Mouse (Mus musculus): ENCODE measurements around the gene Ablim1. TPM values are rescaled to one million over a fixed set of nuclear protein-coding genes. Genes with fewer than 3 reads are reported as not detected.

Ablim1 gene
- polyA plus RNA-seq, 1 experiment from 2014 or later: 38.5 TPM

- H3K27ac ChIP-seq (replicated peaks): no peak overlapping the region
- H3K4me2 ChIP-seq: no peak overlapping the region
- H3K9ac ChIP-seq: no peak overlapping the region
- H3K4me1 ChIP-seq: peaks cover 36% of the 10 kb centered on the region
- H3K4me3 ChIP-seq: no peak overlapping the region
- no peak for ATAC-seq (ENCODE audit: extremely low read depth, insufficient number of reproducible peaks, low FRiP score, low TSS enrichment)
- H3K36me3 ChIP-seq: no peaks in the 10 kb centered on the region
- no peaks in the 10 kb centered on the region for H3K9me3 ChIP-seq
- 69% methylated on average over 11 of the region's 12 CpGs for WGBS
- H3K27me3 ChIP-seq (replicated peaks): no peaks in the 10 kb centered on the region
These were observed 56.9 kb downstream of the Ablim1 start for GRCm38 (mm10) chr19:57257801-57258200.

- H3K27me3 ChIP-seq (replicated peaks): no peaks in the 10 kb centered on the region
- H3K4me1 ChIP-seq: peaks cover 39% of the 10 kb centered on the region
- no peak overlapping the region for H3K4me3 ChIP-seq
- H3K4me2 ChIP-seq: no peak overlapping the region
- no peak for ATAC-seq (ENCODE audit: extremely low read depth, insufficient number of reproducible peaks, low FRiP score, low TSS enrichment)
- no peaks in the 10 kb centered on the region for H3K9me3 ChIP-seq
- 0 out of 2 replicates have a peak overlapping the region, but pooled peaks have one; percentile 10 for H3K27ac ChIP-seq (replicated peaks)
- no peak overlapping the region for H3K9ac ChIP-seq
- 37% methylated on average over 9 of the region's 9 CpGs for WGBS
- H3K36me3 ChIP-seq: no peaks in the 10 kb centered on the region
These were observed 58.1 kb downstream of the Ablim1 start for GRCm38 (mm10) chr19:57256666-57257065.

GRCm38 (mm10) chr19:57255157-57255556, 59.6 kb downstream of the Ablim1 start:
- Histone ChIP-seq H3K27me3 (replicated peaks) (no peaks in the 10 kb centered on the region), H3K4me3 (no peak overlapping the region), H3K9me3 (no peaks in the 10 kb centered on the region), H3K9ac (0 out of 2 replicates have a peak overlapping the region, but pooled peaks have one; percentile 14), H3K36me3 (no peaks in the 10 kb centered on the region), H3K4me1 (peaks cover 39% of the 10 kb centered on the region), H3K27ac (replicated peaks) (no peak overlapping the region), H3K4me2 (no peak overlapping the region)
- ATAC-seq (ENCODE audit: extremely low read depth, insufficient number of reproducible peaks, low FRiP score, low TSS enrichment): no peak; the same call in 1 of the 2 replicates
- WGBS: 61% methylated on average over 8 of the region's 8 CpGs

- H3K9me3 ChIP-seq: no peaks in the 10 kb centered on the region
- no peak overlapping the region for H3K4me2 ChIP-seq
- no peak for ATAC-seq (ENCODE audit: extremely low read depth, insufficient number of reproducible peaks, low FRiP score, low TSS enrichment)
- no peak overlapping the region for H3K4me3 ChIP-seq
- H3K9ac ChIP-seq: no peak overlapping the region
- WGBS: 48% methylated on average over 9 of the region's 9 CpGs
- no peaks in the 10 kb centered on the region for H3K27me3 ChIP-seq (replicated peaks)
- no peaks in the 10 kb centered on the region for H3K36me3 ChIP-seq
- H3K27ac ChIP-seq (replicated peaks): no peak overlapping the region
- H3K4me1 ChIP-seq: peaks cover 36% of the 10 kb centered on the region
These were observed 61.8 kb downstream of the Ablim1 start for GRCm38 (mm10) chr19:57252692-57253448.

GRCm38 (mm10) chr19:57248781-57249180, 65.9 kb downstream of the Ablim1 start:
- Histone ChIP-seq H3K36me3 (no peaks in the 10 kb centered on the region), H3K27me3 (replicated peaks) (no peaks in the 10 kb centered on the region), H3K9me3 (no peaks in the 10 kb centered on the region), H3K27ac (replicated peaks) (no peak overlapping the region), H3K4me2 (no peak overlapping the region), H3K4me3 (no peak overlapping the region), H3K4me1 (peaks cover 36% of the 10 kb centered on the region), H3K9ac (no peak overlapping the region)
- 78% methylated on average over 5 of the region's 5 CpGs for WGBS
- no peak for ATAC-seq (ENCODE audit: extremely low read depth, insufficient number of reproducible peaks, low FRiP score, low TSS enrichment)

- 59% methylated on average over 8 of the region's 8 CpGs for WGBS
- no peak for ATAC-seq (ENCODE audit: extremely low read depth, insufficient number of reproducible peaks, low FRiP score, low TSS enrichment)
These were observed 67.5 kb downstream of the Ablim1 start for GRCm38 (mm10) chr19:57247221-57247620.

GRCm38 (mm10) chr19:57244281-57244680, 70.4 kb downstream of the Ablim1 start:
- ATAC-seq (ENCODE audit: extremely low read depth, insufficient number of reproducible peaks, low FRiP score, low TSS enrichment): no peak

More at GRCm38 (mm10) chr19:57247221-57247620, 67.5 kb downstream of the Ablim1 start:
- peak overlapping the region; percentile 32; the same call in 1 of the 2 replicates for H3K27ac ChIP-seq (replicated peaks)
- H3K9ac ChIP-seq: no peak overlapping the region
- H3K4me1 ChIP-seq: peaks cover 36% of the 10 kb centered on the region
- H3K27me3 ChIP-seq (replicated peaks): no peaks in the 10 kb centered on the region
- H3K4me3 ChIP-seq: no peak overlapping the region
- no peaks in the 10 kb centered on the region for H3K36me3 ChIP-seq
- no peaks in the 10 kb centered on the region for H3K9me3 ChIP-seq
- no peak overlapping the region for H3K4me2 ChIP-seq

GRCm38 (mm10) chr19:57243606-57244005, 71.1 kb downstream of the Ablim1 start:
- Histone ChIP-seq H3K4me2 (peak overlapping the region; percentile 32), H3K9me3 (no peaks in the 10 kb centered on the region), H3K27me3 (replicated peaks) (no peaks in the 10 kb centered on the region), H3K27ac (replicated peaks) (peak overlapping the region; percentile 10; the same call in 1 of the 2 replicates), H3K4me1 (peaks cover 68% of the 10 kb centered on the region), H3K4me3 (no peak overlapping the region), H3K36me3 (no peaks in the 10 kb centered on the region), H3K9ac (no peak overlapping the region)
- ATAC-seq (ENCODE audit: extremely low read depth, insufficient number of reproducible peaks, low FRiP score, low TSS enrichment): no peak
- WGBS: 61% methylated on average over 8 of the region's 8 CpGs

More at GRCm38 (mm10) chr19:57244281-57244680, 70.4 kb downstream of the Ablim1 start:
- Histone ChIP-seq H3K27me3 (replicated peaks) (no peaks in the 10 kb centered on the region), H3K36me3 (no peaks in the 10 kb centered on the region), H3K4me2 (no peak overlapping the region), H3K9me3 (no peaks in the 10 kb centered on the region), H3K9ac (no peak overlapping the region), H3K27ac (replicated peaks) (0 out of 2 replicates have a peak overlapping the region, but pooled peaks have one; percentile 3), H3K4me3 (no peak overlapping the region), H3K4me1 (peaks cover 61% of the 10 kb centered on the region)
- 51% methylated on average over 7 of the region's 7 CpGs for WGBS

GRCm38 (mm10) chr19:57243191-57243590, 71.5 kb downstream of the Ablim1 start:
- Histone ChIP-seq H3K9ac (no peak overlapping the region), H3K4me3 (no peak overlapping the region), H3K27me3 (replicated peaks) (no peaks in the 10 kb centered on the region), H3K4me2 (peak overlapping the region; percentile 32), H3K36me3 (no peaks in the 10 kb centered on the region), H3K27ac (replicated peaks) (no peak overlapping the region), H3K4me1 (peaks cover 72% of the 10 kb centered on the region), H3K9me3 (no peaks in the 10 kb centered on the region)
- no peak for ATAC-seq (ENCODE audit: extremely low read depth, insufficient number of reproducible peaks, low FRiP score, low TSS enrichment)
- 72% methylated on average over 12 of the region's 12 CpGs for whole genome bisulfite sequencing

- H3K4me3 ChIP-seq: no peak overlapping the region
- no peak overlapping the region for H3K9ac ChIP-seq
- ATAC-seq (ENCODE audit: extremely low read depth, insufficient number of reproducible peaks, low FRiP score, low TSS enrichment): no peak
- H3K4me1 ChIP-seq: peaks cover 62% of the 10 kb centered on the region
- no peaks in the 10 kb centered on the region for H3K27me3 ChIP-seq (replicated peaks)
- 62% methylated on average over 10 of the region's 10 CpGs for WGBS
- no peak overlapping the region for H3K4me2 ChIP-seq
- no peak overlapping the region for H3K27ac ChIP-seq (replicated peaks)
- no peaks in the 10 kb centered on the region for H3K36me3 ChIP-seq
- no peaks in the 10 kb centered on the region for H3K9me3 ChIP-seq
These were observed 73.1 kb downstream of the Ablim1 start for GRCm38 (mm10) chr19:57241363-57242192.

- H3K27me3 ChIP-seq (replicated peaks): no peaks in the 10 kb centered on the region
- H3K27ac ChIP-seq (replicated peaks): peak overlapping the region; percentile 30; the same call in 1 of the 2 replicates
- no peaks in the 10 kb centered on the region for H3K36me3 ChIP-seq
- peaks cover 63% of the 10 kb centered on the region for H3K4me1 ChIP-seq
- ATAC-seq (ENCODE audit: extremely low read depth, insufficient number of reproducible peaks, low FRiP score, low TSS enrichment): no peak
- WGBS: 34% methylated on average over 6 of the region's 6 CpGs
- H3K9ac ChIP-seq: no peak overlapping the region
- no peaks in the 10 kb centered on the region for H3K9me3 ChIP-seq
- H3K4me2 ChIP-seq: no peak overlapping the region
- H3K4me3 ChIP-seq: no peak overlapping the region
These were observed 74.5 kb downstream of the Ablim1 start for GRCm38 (mm10) chr19:57240259-57240658.

Measured in heart, embryonic 13.5 days (tissue).